Mouse (Mus musculus): Measurements from ENCODE around the gene Olfr128.
"Not testable (repeated sequence)": the region's sequence is repeated elsewhere in the genome, so short reads cannot be mapped to it uniquely, and the experiment has no call there.

Gene Olfr128

GRCm38 (mm10) chr17:37920248-37920647, at the start of gene Olfr128:
TSS of gene Olfr128 (plus strand) at chr17:37920548.
- DNase-seq, result no peak

GRCm38 (mm10) chr17:37873830-37874229, 46.5 kb upstream of the Olfr128 start:
- no peak for DNase-seq

GRCm38 (mm10) chr17:37900137-37900536, 20.2 kb upstream of the Olfr128 start, which contains the start of gene Olfr127:
TSS of gene Olfr127 (plus strand) at chr17:37900437.
- no peak for DNase-seq

GRCm38 (mm10) chr17:37906821-37907220, 13.5 kb upstream of the Olfr128 start:
- DNase-seq, result not testable (repeated sequence)

GRCm38 (mm10) chr17:37952979-37953378, 32.6 kb downstream of the Olfr128 start, which contains the start of gene Olfr761:
TSS of gene Olfr761 (minus strand) at chr17:37953079.
- no peak for DNase-seq

GRCm38 (mm10) chr17:37973591-37973990, 53.2 kb downstream of the Olfr128 start:
- DNase-seq, result no peak
